Mouse (Mus musculus) stomach, embryonic 14.5 days (tissue): ENCODE results near the gene Prdm10. TPM values are rescaled to one million over a fixed set of nuclear protein-coding genes. Genes with fewer than 3 reads are reported as not detected.

ENCODE experiments used
- ATAC-seq: fragments of 200-750 bp; cut with Nextera tagmentation; 2 replicates; pipeline ENCODE4 v1.8.0; 2017; ENCODE audit warnings: low read depth, moderate TSS enrichment; ENCODE audit not compliant: insufficient number of reproducible peaks, insufficient read depth, low FRiP score
- H3K27ac ChIP-seq: fragments of 300-500 bp; sonication (generic); 2 replicates; pipeline ENCODE4 v1.5.1; 2014; ENCODE audit warnings: mild to moderate bottlenecking, low read length, moderate library complexity, mixed read lengths
- H3K27me3 ChIP-seq: fragments of 300-500 bp; sonication (generic); 2 replicates; pipeline ENCODE4 v1.6.1; 2014; ENCODE audit warnings: low read length, control low read depth, mixed read lengths; ENCODE audit not compliant: control insufficient read depth, insufficient read depth
- H3K36me3 ChIP-seq: fragments of 300-500 bp; sonication (generic); 2 replicates; pipeline ENCODE4 v1.6.1; 2014; ENCODE audit warnings: mild to moderate bottlenecking, control low read depth, low read length, moderate library complexity, mixed read lengths; ENCODE audit not compliant: control insufficient read depth, insufficient read depth
- H3K4me1 ChIP-seq: fragments of 300-500 bp; sonication (generic); 2 replicates; pipeline ENCODE4 v1.6.1; 2014; ENCODE audit warnings: low read length, control low read depth, mixed read lengths; ENCODE audit not compliant: control insufficient read depth, insufficient read depth
- H3K4me2 ChIP-seq: fragments of 300-500 bp; sonication (generic); replicated peaks from 2 replicates; pipeline ENCODE4 v1.6.1; 2014; ENCODE audit warnings: low read depth, low read length, control low read depth
- H3K4me3 ChIP-seq: fragments of 300-500 bp; sonication (generic); 2 replicates; pipeline ENCODE4 v1.5.1; 2014; ENCODE audit warnings: low read depth, low read length, control low read depth
- H3K9ac ChIP-seq: fragments of 300-500 bp; sonication (generic); replicated peaks from 2 replicates; pipeline ENCODE4 v1.6.1; 2014; ENCODE audit warnings: low read depth, mild to moderate bottlenecking, control low read depth, low read length, moderate library complexity, mixed read lengths
- H3K9me3 ChIP-seq: fragments of 300-500 bp; sonication (generic); 2 replicates; pipeline ENCODE4 v1.6.1; 2016; ENCODE audit warnings: low read depth, low read length, control low read depth; ENCODE audit not compliant: control insufficient read depth
- WGBS: fragments of 180-500 bp; shearing (Covaris S2); extraction: QIAGEN DNeasy Blood & Tissue Kit; methylation state at CpG from one replicate; pipeline ENCODE4 v1.1.7; 2014; 5-methylcytosine and 5-hydroxymethylcytosine counted together
- polyA plus RNA-seq: library from polyadenylated mRNA; unstranded; fragments of >200 nt; fragmentation: Nextera tagmentation; extraction: Ambion mirVana; gene quantifications from 2 replicates; pipeline ENCODE4 v1.2.1, GENCODE M21; 2014

The Prdm10 gene
- polyA plus RNA-seq, 1 experiment from 2014 or later = 7.8 TPM

- no peak for ATAC-seq
- Histone ChIP-seq H3K27ac (no peak overlapping the region), H3K4me3 (no peak overlapping the region), H3K4me2 (no peak overlapping the region), H3K9ac (no peak overlapping the region), H3K36me3 (no peaks in the 10 kb centered on the region), H3K27me3 (no peaks in the 10 kb centered on the region), H3K9me3 (no peaks in the 10 kb centered on the region; the same call in 1 of the 2 replicates), H3K4me1 (0 out of 2 replicates have a peak, but pooled peaks cover 3% of the 10 kb centered on the region)
- 51% methylated on average over 8 of the region's 8 CpGs for WGBS
Observed at GRCm38 (mm10) chr9:31315983-31316382, 35.6 kb downstream of the Prdm10 start.

DNA sequence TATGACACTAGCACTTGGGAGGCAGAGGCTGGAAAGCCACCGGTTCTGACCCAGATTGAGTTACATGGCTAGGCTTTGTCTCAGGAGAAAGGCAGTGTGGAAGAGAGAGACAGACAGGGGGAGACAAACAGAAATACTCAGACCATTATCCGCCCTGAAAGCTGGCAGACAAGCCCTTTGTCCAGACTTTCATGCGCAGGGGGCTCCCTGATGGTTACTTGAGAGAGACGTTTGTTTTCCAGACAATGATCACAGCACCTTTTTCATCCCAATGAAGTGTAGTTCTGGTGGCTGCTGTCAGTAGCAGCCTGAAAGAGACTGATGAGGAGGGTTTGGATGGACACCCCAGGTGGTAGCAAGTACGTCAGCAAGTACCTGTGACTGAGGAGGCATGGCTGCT lies 38.6 kb downstream of the Prdm10 start:
- H3K4me1 ChIP-seq = 0 out of 2 replicates have a peak, but pooled peaks cover 3% of the 10 kb centered on the region
- H3K9ac ChIP-seq = no peak overlapping the region
- H3K4me2 ChIP-seq = no peak overlapping the region
- no peak for ATAC-seq
- H3K9me3 ChIP-seq = no peaks in the 10 kb centered on the region
- H3K27me3 ChIP-seq = no peaks in the 10 kb centered on the region
- no peaks in the 10 kb centered on the region for H3K36me3 ChIP-seq
- no peak overlapping the region for H3K27ac ChIP-seq
- WGBS = 70% methylated on average over 5 of the region's 5 CpGs
- H3K4me3 ChIP-seq = no peak overlapping the region

GRCm38 (mm10) chr9:31320734-31321133 lies 40.4 kb downstream of the Prdm10 start:
- H3K27ac ChIP-seq = no peak overlapping the region

DNA sequence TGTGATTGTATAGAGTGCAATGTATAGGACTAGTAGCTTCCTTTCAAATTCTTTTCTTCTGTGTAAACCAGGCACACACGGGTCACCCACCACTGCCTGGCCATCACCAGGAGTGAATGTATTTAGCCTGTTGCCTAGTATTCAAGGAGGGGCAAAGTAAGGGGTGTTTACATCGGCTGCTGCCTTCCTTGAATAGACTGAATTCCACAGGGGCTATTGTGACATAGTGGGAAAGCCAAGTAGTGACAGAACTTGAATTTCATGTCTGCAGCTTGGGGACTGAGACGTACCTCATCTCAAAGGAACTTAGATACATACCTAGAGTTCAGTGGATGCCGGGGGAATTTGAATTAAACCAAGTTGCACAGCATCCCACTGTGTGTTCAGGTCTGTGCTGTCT lies 41.2 kb downstream of the Prdm10 start:
- ATAC-seq = no peak

More at GRCm38 (mm10) chr9:31320734-31321133, 40.4 kb downstream of the Prdm10 start:
- Histone ChIP-seq H3K9ac (no peak overlapping the region), H3K4me3 (no peak overlapping the region), H3K27me3 (no peaks in the 10 kb centered on the region), H3K36me3 (no peaks in the 10 kb centered on the region), H3K4me2 (no peak overlapping the region), H3K4me1 (0 out of 2 replicates have a peak, but pooled peaks cover 2% of the 10 kb centered on the region), H3K9me3 (no peaks in the 10 kb centered on the region)
- 42% methylated on average over 1 of the region's 1 CpGs for WGBS
- no peak for ATAC-seq

GRCm38 (mm10) chr9:31322090-31322489 lies 41.8 kb downstream of the Prdm10 start:
- 0 out of 2 replicates have a peak, but pooled peaks have one; percentile 10 for ATAC-seq
- WGBS = 61% methylated on average over 5 of the region's 5 CpGs
- no peaks in the 10 kb centered on the region for H3K36me3 ChIP-seq
- no peaks in the 10 kb centered on the region for H3K4me1 ChIP-seq
- no peak overlapping the region for H3K4me3 ChIP-seq
- no peaks in the 10 kb centered on the region for H3K27me3 ChIP-seq
- H3K9ac ChIP-seq = no peak overlapping the region
- H3K27ac ChIP-seq = no peak overlapping the region
- no peak overlapping the region for H3K4me2 ChIP-seq
- no peaks in the 10 kb centered on the region for H3K9me3 ChIP-seq

More for the DNA sequence above, 41.2 kb downstream of the Prdm10 start:
- Histone ChIP-seq H3K4me1 (no peaks in the 10 kb centered on the region), H3K9ac (no peak overlapping the region), H3K9me3 (no peaks in the 10 kb centered on the region), H3K36me3 (no peaks in the 10 kb centered on the region), H3K27me3 (no peaks in the 10 kb centered on the region), H3K4me2 (no peak overlapping the region), H3K4me3 (no peak overlapping the region), H3K27ac (no peak overlapping the region)
- 44% methylated on average over 4 of the region's 4 CpGs for WGBS

DNA sequence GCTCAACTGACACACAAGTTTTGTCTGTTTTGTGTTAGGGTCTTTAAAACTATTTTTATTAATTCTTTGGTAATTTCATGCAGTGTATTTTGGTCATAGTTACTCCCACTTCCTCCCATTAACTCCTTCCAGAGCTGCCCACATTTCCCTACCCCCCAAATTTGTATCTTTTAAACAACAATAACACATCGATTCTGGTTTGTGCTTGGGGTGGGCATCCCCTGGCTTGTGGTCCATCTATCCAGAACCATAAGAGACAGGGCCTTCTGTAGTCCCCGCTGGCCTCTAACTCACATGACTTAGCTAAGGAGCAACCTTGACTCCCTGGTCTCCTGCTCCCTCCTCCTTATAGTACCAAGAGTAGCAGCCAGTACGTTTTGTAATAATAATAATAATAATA lies 50.5 kb downstream of the Prdm10 start:
- Histone ChIP-seq H3K4me2 (no peak overlapping the region), H3K36me3 (peaks cover 6% of the 10 kb centered on the region; the same call in 1 of the 2 replicates), H3K9ac (no peak overlapping the region), H3K27ac (no peak overlapping the region), H3K4me3 (no peak overlapping the region), H3K27me3 (no peaks in the 10 kb centered on the region), H3K4me1 (no peaks in the 10 kb centered on the region), H3K9me3 (no peaks in the 10 kb centered on the region)
- no peak for ATAC-seq
- WGBS = 83% methylated on average over 3 of the region's 3 CpGs

GRCm38 (mm10) chr9:31331246-31331645 lies 50.9 kb downstream of the Prdm10 start:
- Histone ChIP-seq H3K4me1 (no peaks in the 10 kb centered on the region), H3K36me3 (peaks cover 6% of the 10 kb centered on the region; the same call in 1 of the 2 replicates), H3K9me3 (no peaks in the 10 kb centered on the region), H3K9ac (no peak overlapping the region), H3K4me3 (no peak overlapping the region), H3K27ac (no peak overlapping the region), H3K4me2 (no peak overlapping the region), H3K27me3 (no peaks in the 10 kb centered on the region)
- ATAC-seq = no peak
- 64% methylated on average over 4 of the region's 4 CpGs for WGBS

DNA sequence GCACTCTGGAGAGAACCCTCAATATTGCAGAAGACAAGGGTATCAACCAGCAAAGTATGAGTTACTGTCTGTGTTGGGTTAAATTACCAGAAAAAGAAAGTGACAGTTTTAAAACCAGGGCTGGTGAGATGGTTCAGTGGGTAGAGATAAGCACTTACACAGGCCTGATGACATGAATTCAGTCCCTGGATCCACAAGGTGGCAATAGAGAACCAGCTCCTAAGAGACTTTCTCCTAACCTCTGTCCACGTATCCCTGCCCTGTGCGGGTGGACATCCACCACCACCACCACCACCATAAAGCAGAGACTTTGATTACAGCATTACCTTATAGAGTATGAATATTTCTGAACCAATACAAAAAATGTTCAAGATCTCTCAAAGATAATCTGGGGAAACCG lies 51.6 kb downstream of the Prdm10 start:
- H3K4me2 ChIP-seq = no peak overlapping the region
- no peak overlapping the region for H3K4me3 ChIP-seq
- H3K27me3 ChIP-seq = no peaks in the 10 kb centered on the region
- no peak for ATAC-seq
- no peaks in the 10 kb centered on the region for H3K4me1 ChIP-seq
- H3K27ac ChIP-seq = no peak overlapping the region
- peaks cover 6% of the 10 kb centered on the region; the same call in 1 of the 2 replicates for H3K36me3 ChIP-seq
- H3K9ac ChIP-seq = no peak overlapping the region
- no peaks in the 10 kb centered on the region for H3K9me3 ChIP-seq
- WGBS = 75% methylated on average over 3 of the region's 3 CpGs

- no peak overlapping the region for H3K4me3 ChIP-seq
- no peak overlapping the region for H3K4me2 ChIP-seq
- no peaks in the 10 kb centered on the region for H3K27me3 ChIP-seq
Observed at GRCm38 (mm10) chr9:31332826-31333225, 52.5 kb downstream of the Prdm10 start.

More at GRCm38 (mm10) chr9:31332826-31333225, 52.5 kb downstream of the Prdm10 start:
- no peak for ATAC-seq
- H3K27ac ChIP-seq = no peak overlapping the region
- no peak overlapping the region for H3K9ac ChIP-seq
- no peaks in the 10 kb centered on the region for H3K9me3 ChIP-seq
- H3K4me1 ChIP-seq = no peaks in the 10 kb centered on the region
- peaks cover 3% of the 10 kb centered on the region; the same call in 1 of the 2 replicates for H3K36me3 ChIP-seq
